Mouse (Mus musculus) testis, adult 2 months (tissue): ENCODE data around the gene Gm3336.

Experiments
- CTCF ChIP-seq: fragments of 200-500 bp; IDR thresholded peaks from 2 replicates; pipeline ENCODE4 v1.5.1; 2012; ENCODE audit warnings: low read depth, mild to moderate bottlenecking, inconsistent platforms, low read length, moderate library complexity; ENCODE audit not compliant: control insufficient read depth, insufficient read depth, insufficient replicate concordance
- POLR2A ChIP-seq: fragments of 200-500 bp; IDR thresholded peaks from 2 replicates; pipeline ENCODE4 v1.6.1; 2012; ENCODE audit warnings: low read depth, mild to moderate bottlenecking, inconsistent platforms, low read length, moderate library complexity; ENCODE audit not compliant: control insufficient read depth

DNA sequence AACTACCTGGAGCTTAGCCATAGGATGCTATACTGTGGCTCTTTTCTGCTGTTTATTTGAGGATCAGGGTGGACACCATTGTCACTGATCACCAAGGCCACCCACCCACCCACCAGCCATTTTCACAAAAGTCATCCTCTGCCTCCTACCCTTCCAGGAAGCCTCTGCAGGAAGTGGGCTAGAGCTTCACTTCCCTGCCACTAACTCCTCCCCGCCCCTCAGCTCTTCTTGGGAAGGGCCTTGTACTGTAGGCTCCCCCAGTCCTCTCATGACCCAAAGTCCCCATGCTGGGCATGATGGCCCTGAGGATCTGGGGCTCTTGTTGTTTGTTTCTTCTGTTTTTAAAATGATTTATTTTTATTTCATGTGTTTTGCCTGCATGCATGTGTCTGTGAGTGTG is 43.0 kb upstream of the Gm3336 start:
- TF ChIP-seq CTCF = no peak
- no peak for TF ChIP-seq POLR2A
